Mouse (Mus musculus) G1E (cell line): ENCODE results near the gene Sart3. TPM values are rescaled to one million over a fixed set of nuclear protein-coding genes. Genes with fewer than 3 reads are reported as not detected.

Experiments
- ATAC-seq: 2 replicates; pipeline ENCODE4 v1.8.0; 2016; ENCODE audit warnings: mild to moderate bottlenecking; ENCODE audit not compliant: insufficient number of reproducible peaks, poor library complexity, low FRiP score, severe bottlenecking; ENCODE audit errors: extremely low read depth
- DNase-seq: peaks from one replicate; pipeline ENCODE4 v3.0.0; 2012; ENCODE audit warnings: low spot score
- H3K27me3 ChIP-seq: 2 replicates; pipeline ENCODE4 v1.6.1; 2012; ENCODE audit warnings: mild to moderate bottlenecking, low read length, inconsistent platforms; ENCODE audit not compliant: insufficient read depth
- H3K36me3 ChIP-seq: replicated peaks from 2 replicates; pipeline ENCODE3; 2012; ENCODE audit warnings: mild to moderate bottlenecking, inconsistent platforms
- H3K4me1 ChIP-seq: 2 replicates; pipeline ENCODE4 v1.6.1; 2012; ENCODE audit warnings: low read depth, low read length, inconsistent platforms, mixed read lengths; ENCODE audit not compliant: insufficient read depth
- H3K4me3 ChIP-seq: 2 replicates; pipeline ENCODE4 v1.5.1; 2012; ENCODE audit warnings: low read depth, mild to moderate bottlenecking, inconsistent platforms, low read length, moderate library complexity, mixed read lengths
- H3K9me3 ChIP-seq: replicated peaks from 2 replicates; pipeline ENCODE4 v1.6.1; 2012; ENCODE audit warnings: inconsistent platforms
- CTCF ChIP-seq: IDR thresholded peaks from 2 replicates; pipeline ENCODE4 v1.5.1; 2012; ENCODE audit warnings: low read depth, low read length, inconsistent platforms, mixed read lengths
- GATA1 ChIP-seq: IDR thresholded peaks from 2 replicates; pipeline ENCODE4 v1.6.1; 2012; ENCODE audit warnings: borderline replicate concordance, low read length, inconsistent platforms, mixed read lengths
- GATA2 ChIP-seq: IDR thresholded peaks from 2 replicates; pipeline ENCODE4 v1.6.1; 2012; ENCODE audit warnings: low read depth, low read length, inconsistent platforms, borderline replicate concordance
- POLR2AphosphoS5 ChIP-seq: IDR thresholded peaks from 2 replicates; pipeline ENCODE4 v1.6.1; 2012; ENCODE audit warnings: low read depth, low read length, inconsistent platforms; ENCODE audit not compliant: insufficient replicate concordance
- TAL1 ChIP-seq: conservative IDR thresholded peaks from 2 replicates; pipeline ENCODE4 v1.6.1; 2012; ENCODE audit warnings: low read depth, low read length, inconsistent platforms, mixed read lengths
- polyA plus RNA-seq: library from polyadenylated mRNA; stranded (reverse); fragments of >175 nt; gene quantifications from 2 replicates; pipeline ENCODE4 v1.2.3, GENCODE M21; 2012
- total RNA-seq, 2 experiments: library from RNA; stranded (forward) in 1 of 2; stranded (reverse) in 1 of 2; fragments of 200-1000 nt in 1 of 2; fragments of >200 nt in 1 of 2; fragmentation: Nextera tagmentation in 1 of 2; gene quantifications; 2 replicates each; pipeline ENCODE4 v1.2.3; 2014 to 2017

The Sart3 gene
- total and polyA plus RNA-seq, 3 experiments: 19.0 to 52.6 (median 32.6) TPM

- peaks cover 100% of the 10 kb centered on the region for H3K36me3 ChIP-seq
Measured at GRCm38 (mm10) chr5:113755347-113756030, 16.8 kb downstream of the Sart3 start.

GRCm38 (mm10) chr5:113751521-113752157 lies 20.7 kb downstream of the Sart3 start:
- Histone ChIP-seq H3K9me3 (no peaks in the 10 kb centered on the region), H3K36me3 (peaks cover 99% of the 10 kb centered on the region), H3K27me3 (no peaks in the 10 kb centered on the region), H3K4me1 (no peaks in the 10 kb centered on the region), H3K4me3 (no peak overlapping the region)
- ATAC-seq (no peak), DNase-seq (no peak)
- TF ChIP-seq CTCF: no peak
- no peak for TF ChIP-seq POLR2AphosphoS5
- TF ChIP-seq GATA1: no peak
- no peak for TF ChIP-seq GATA2
- TF ChIP-seq TAL1: no peak

More at GRCm38 (mm10) chr5:113755347-113756030, 16.8 kb downstream of the Sart3 start:
- H3K9me3 ChIP-seq: no peaks in the 10 kb centered on the region
- TF ChIP-seq CTCF: no peak
- no peak for TF ChIP-seq TAL1
- no peak for TF ChIP-seq POLR2AphosphoS5
- TF ChIP-seq GATA2: no peak
- TF ChIP-seq GATA1: no peak
- no peak for ATAC-seq
- H3K27me3 ChIP-seq: no peaks in the 10 kb centered on the region
- H3K4me1 ChIP-seq: no peaks in the 10 kb centered on the region
- no peak overlapping the region for H3K4me3 ChIP-seq
- no peak for DNase-seq

GRCm38 (mm10) chr5:113748556-113749331 lies 23.6 kb downstream of the Sart3 start:
- ATAC-seq: no peak
- Histone ChIP-seq H3K9me3 (no peaks in the 10 kb centered on the region), H3K36me3 (peaks cover 99% of the 10 kb centered on the region), H3K4me1 (no peaks in the 10 kb centered on the region), H3K27me3 (no peaks in the 10 kb centered on the region), H3K4me3 (no peak overlapping the region)
- DNase-seq: no peak
- TF ChIP-seq GATA1 (no peak), POLR2AphosphoS5 (no peak), TAL1 (no peak), CTCF (no peak), GATA2 (no peak)

DNA sequence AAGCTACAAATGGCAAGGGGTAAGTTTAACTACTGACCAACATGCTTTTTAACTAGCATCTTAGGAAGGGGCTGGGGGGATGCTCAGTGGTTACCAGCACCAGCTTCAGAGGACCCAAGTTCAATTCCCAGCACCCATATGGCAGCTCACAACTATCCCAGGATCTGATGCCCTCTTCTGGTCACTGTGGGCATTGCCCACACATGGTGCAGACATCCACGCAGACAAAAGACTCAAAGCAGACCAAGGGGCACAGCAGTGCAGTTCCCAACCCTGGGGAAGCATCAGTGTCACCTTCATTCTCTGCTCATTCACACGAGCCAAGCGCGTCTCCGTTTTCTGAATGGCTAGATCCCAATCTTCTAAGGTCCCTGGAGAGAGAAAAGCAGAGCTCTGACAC lies 24.7 kb downstream of the Sart3 start:
- H3K36me3 ChIP-seq: peaks cover 99% of the 10 kb centered on the region
- DNase-seq: no peak

DNA sequence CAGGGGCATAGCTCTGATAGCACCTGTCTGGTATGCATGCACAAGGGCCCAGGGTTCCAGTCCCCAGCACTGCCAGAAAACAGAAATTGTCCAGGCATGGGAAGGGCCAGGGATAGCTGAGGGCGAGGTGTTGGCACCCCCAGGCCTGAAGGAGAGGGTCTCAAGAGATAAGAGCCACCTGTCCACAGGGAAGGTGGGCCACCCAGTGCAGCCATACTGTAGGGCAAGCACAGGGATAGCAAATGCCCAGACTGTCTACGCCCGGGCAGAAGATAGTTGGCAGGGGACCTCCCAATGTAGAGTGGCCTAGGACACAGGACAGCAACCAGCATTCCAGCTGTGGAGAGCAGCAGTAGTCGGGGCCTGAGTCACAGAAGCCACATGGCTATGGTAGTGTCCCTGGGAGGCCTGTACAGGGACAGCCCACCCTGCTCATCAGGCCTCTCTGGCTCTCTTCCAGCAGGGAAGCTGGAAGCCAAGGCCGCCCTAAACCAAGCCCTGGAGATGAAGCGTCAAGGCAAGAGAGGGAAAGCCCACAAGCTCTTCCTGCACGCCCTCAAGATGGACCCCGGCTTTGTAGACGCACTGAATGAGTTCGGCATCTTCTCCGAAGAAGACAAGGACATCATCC lies 34.6 kb downstream of the Sart3 start:
- Histone ChIP-seq H3K27me3 (no peaks in the 10 kb centered on the region), H3K4me1 (peaks cover 34% of the 10 kb centered on the region), H3K4me3 (peak overlapping the region; percentile 20; the same call in 1 of the 2 replicates), H3K36me3 (peaks cover 62% of the 10 kb centered on the region), H3K9me3 (no peaks in the 10 kb centered on the region; the same call in 1 of the 2 replicates)
- ATAC-seq (no peak), DNase-seq (no peak)
- TF ChIP-seq POLR2AphosphoS5: 0 out of 2 replicates have a peak, but pooled peaks have one; percentile 3
- no peak for TF ChIP-seq GATA1

More for the DNA sequence above, 24.7 kb downstream of the Sart3 start:
- TF ChIP-seq CTCF: no peak
- TF ChIP-seq POLR2AphosphoS5: no peak
- no peak for TF ChIP-seq GATA1
- no peak for TF ChIP-seq TAL1
- no peak for TF ChIP-seq GATA2
- Histone ChIP-seq H3K4me3 (no peak overlapping the region), H3K9me3 (no peaks in the 10 kb centered on the region), H3K27me3 (no peaks in the 10 kb centered on the region), H3K4me1 (no peaks in the 10 kb centered on the region; the same call in 1 of the 2 replicates)
- no peak for ATAC-seq
